Mouse (Mus musculus) T-helper 17 cell (primary cell): ENCODE measurements around the gene Prss34.

Experiments
- in situ Hi-C, 2 experiments: fragments of 300-600 bp; cut with MboI, MseI; formaldehyde crosslinking; loops; 1 replicate in 1 of 2; 2 replicates in 1 of 2; pipeline ENCODE4 v1.15.1; 2025; ENCODE audit warnings: high pct_unique_total_duplicates in 2 of 2

Gene Prss34

DNA sequence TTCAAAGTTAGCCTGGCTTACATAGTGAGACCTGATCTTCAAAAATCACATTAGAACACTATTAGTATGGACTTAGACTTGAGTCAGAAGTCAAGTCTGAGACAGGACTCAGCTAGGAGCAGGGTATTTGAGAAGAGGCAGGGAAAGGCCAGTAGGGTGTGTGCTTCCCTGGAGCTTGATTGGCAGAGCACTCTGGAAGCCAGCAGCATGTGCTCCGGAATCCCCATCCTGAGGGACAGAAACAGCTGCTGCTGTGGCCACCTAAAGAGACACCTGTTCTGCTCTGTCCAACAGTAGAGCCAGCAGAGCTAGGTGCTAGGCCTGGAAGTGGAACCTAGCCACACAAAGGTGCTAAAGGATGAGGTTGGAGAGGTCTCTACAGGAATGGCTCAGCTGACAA lies 4.1 kb upstream of the Prss34 start:
- in situ Hi-C loops = no loop called here

GRCm38 (mm10) chr17:25308346-25308745 lies 10.2 kb downstream of the Prss34 start, which contains the start of gene Prss28:
Gene Prss28 (plus strand): TSS chr17:25308646.
- in situ Hi-C loops = no loop called here

DNA sequence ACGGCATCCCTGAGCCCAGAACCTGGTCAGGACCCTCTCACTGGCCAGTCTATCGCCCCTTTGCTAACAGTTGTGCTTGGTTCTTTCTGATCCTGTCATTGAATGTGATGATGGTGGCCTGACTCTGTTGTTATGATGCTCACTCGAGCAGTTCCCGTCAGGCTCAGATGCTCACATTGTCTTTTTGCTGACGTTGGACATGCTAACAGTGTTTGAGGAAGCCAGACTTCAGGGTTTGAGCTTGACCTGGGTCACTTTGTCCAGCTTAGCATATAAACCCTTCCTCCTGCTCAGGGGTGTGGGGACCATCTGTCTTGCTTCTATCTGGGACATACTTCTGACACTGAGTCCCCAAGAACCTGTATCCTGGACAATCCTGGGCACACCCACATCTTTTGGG lies 20.2 kb downstream of the Prss34 start, which contains the start of gene Prss29:
Prss29 (plus strand) TSS at position 301 of the 400 bp plus-strand sequence.
- in situ Hi-C loops = no loop called here

DNA sequence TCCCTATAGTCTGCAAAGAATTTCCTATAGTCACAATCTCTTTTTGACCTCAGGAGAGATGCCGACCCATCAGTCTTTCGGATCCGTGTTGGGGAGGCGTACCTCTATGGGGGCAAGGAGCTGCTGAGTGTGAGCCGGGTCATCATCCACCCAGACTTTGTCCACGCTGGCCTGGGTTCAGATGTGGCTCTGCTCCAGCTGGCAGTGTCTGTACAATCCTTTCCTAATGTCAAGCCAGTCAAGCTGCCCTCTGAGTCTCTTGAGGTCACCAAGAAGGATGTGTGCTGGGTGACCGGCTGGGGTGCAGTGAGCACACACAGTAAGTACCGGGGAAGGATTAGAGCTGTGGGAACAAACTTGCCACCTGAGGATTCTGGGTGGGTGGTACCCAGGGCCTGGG lies 22.6 kb downstream of the Prss34 start:
- in situ Hi-C loops = no loop called here

GRCm38 (mm10) chr17:25322930-25323329 lies 24.7 kb downstream of the Prss34 start:
- in situ Hi-C loops = no loop called here

GRCm38 (mm10) chr17:25332321-25332720 lies 34.1 kb downstream of the Prss34 start:
- in situ Hi-C loops = no loop called here

DNA sequence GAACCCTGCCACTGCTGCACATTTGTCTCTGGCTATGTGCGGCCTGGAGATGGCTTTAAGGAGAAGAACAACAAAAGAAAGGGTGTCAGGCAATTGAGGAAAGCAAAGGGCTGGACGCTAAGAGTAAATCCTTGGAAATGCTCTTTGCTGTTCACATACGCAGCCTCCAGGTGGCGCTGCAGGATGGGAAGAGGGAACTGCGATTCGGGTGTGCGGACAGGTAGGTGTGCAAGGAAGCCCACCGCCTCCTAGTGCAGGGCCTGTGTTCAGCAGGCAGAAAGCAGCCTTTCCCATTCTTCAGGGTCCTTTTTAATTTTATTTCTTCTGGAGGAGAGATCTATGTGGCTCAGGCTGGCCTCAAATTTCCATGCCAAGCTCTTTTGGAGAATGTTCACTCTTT lies 35.7 kb downstream of the Prss34 start:
- in situ Hi-C loops = no loop called here

DNA sequence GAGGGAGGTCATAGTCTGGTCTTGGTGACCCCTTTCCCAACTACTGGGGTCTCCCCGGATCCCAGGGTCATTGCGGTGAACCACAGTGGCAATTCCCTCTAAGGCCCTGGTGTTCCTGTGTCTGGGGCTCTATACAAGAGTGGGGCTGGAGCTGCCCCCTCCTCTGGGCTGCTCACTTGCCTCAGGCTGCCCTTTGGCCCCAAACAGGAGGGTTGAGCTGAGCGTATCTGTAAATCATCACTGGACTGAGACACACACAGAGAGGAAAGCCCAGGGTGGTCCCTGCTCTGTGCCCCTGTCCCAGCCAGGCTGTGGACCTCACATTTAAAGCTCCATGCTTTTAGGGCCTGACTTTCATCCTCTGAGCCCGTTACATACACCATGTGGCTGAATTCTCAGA lies 40.0 kb downstream of the Prss34 start:
- in situ Hi-C loops = no loop called here

DNA sequence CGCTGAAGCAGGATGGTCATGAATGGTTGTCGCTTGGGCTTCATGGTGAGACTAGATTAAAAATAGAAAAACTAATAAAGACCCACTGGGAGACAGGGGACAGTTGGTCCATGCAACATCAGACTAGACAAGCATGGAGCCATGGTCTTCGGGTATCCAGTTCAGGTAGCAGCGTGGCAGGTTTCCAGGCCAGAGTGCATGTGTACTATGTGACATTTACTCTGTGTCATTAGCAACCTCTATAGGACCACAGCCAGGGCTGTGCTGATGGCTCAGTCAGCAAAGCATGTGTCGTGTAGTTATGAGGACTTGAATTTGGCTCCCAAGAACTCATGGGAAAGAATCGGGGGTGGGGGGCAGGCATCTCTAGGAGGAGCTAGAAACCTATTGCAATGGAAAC lies 41.8 kb downstream of the Prss34 start:
- in situ Hi-C loops = no loop called here

- in situ Hi-C loops = no loop called here
These were observed 43.3 kb downstream of the Prss34 start for GRCm38 (mm10) chr17:25341490-25341889.

DNA sequence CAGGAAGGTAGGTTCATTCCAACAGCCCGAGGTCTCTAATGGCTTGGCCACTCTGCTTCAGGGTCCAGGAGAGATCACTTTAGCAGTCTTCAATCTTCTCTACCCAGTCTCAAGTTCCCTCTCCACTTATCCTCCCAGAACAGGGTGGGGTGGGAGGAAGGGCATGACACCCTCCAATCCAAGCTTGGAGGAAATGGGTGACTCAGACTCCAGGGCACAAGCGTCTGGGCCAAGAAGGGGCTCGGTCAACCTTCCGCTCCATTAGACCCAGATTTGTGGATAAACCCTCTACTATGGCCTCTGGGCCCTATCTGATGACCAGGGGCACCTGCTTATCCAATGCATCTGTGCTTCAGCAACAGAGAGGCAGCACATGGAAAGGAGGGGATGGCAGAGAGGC lies 47.3 kb downstream of the Prss34 start, which contains the start of gene Tpsab1:
Tpsab1 (minus strand) TSS at position 101 of the 400 bp plus-strand sequence.
- in situ Hi-C loops = loop anchor here in 1 of 2 experiments (5.0 kb wide), 1 partner anchor 48 kb away; the partner anchor contains the start of gene Prss34
